In genomic region chr11:101138536-101139181, GRCm38 (mm10) we compare ENCODE assay signal across 8 mouse cellular contexts. TPM values are rescaled to one million over a fixed set of nuclear protein-coding genes. Genes with fewer than 3 reads are reported as not detected.
DNase-seq lines count a peak whose midpoint lies in the region; ATAC-seq and TF ChIP-seq lines count a peak whose summit lies in the region.

No protein-coding gene starts in this region.

- H3K4me1 ChIP-seq in E14TG2a.4 (replicated peaks; ENCODE audit: low read depth, low read length): peaks cover 26% of the 10 kb centered on the region
- peaks cover 40% of the 10 kb centered on the region for H3K4me1 ChIP-seq in heart, embryonic 13.5 days

- no peak overlapping the region for H3K27ac ChIP-seq in heart, embryonic 13.5 days (replicated peaks)

- no peaks in the 10 kb centered on the region for H3K9me3 ChIP-seq in E14TG2a.4 (ENCODE audit: low read length)
- H3K9me3 ChIP-seq in heart, embryonic 13.5 days: no peaks in the 10 kb centered on the region

- H3K36me3 ChIP-seq in E14TG2a.4 (ENCODE audit: insufficient read depth, low read length): no peaks in the 10 kb centered on the region
- no peaks in the 10 kb centered on the region for H3K36me3 ChIP-seq in heart, embryonic 13.5 days

- ATAC-seq in heart, embryonic 13.5 days (ENCODE audit: extremely low read depth, insufficient number of reproducible peaks, low FRiP score, low TSS enrichment): no peak

- peak overlapping the region; percentile 54 for H3K4me3 ChIP-seq in E14TG2a.4 (replicated peaks; ENCODE audit: low read length)
- peak overlapping the region; percentile 15; the same call in 1 of the 2 replicates for H3K4me3 ChIP-seq in heart, embryonic 13.5 days

- peak; percentile 60 for DNase-seq in adrenal gland, adult 8-10 months
- peak; percentile 84 for DNase-seq in kidney, postnatal 14 days
- DNase-seq in neural tube, embryonic 10.5 days (ENCODE audit: extremely low spot score, low spot score): peak; percentile 61
- DNase-seq in gastrocnemius, adult 18-20 months (ENCODE audit: low spot score): no peak
- no peak for DNase-seq in adipocyte (ENCODE audit: low spot score)
- no peak for DNase-seq in ovary, postnatal 36 days (ENCODE audit: low spot score)

- peaks cover 12% of the 10 kb centered on the region for H3K27me3 ChIP-seq in E14TG2a.4 (ENCODE audit: insufficient read depth, low read length)
- no peaks in the 10 kb centered on the region for H3K27me3 ChIP-seq in heart, embryonic 13.5 days (replicated peaks)

- peak overlapping the region; percentile 48 for H3K4me2 ChIP-seq in heart, embryonic 13.5 days

- peak overlapping the region; percentile 3; the same call in 1 of the 2 replicates for H3K9ac ChIP-seq in heart, embryonic 13.5 days

- 28% methylated on average over 15 of the region's 15 CpGs for WGBS in heart, embryonic 13.5 days

- TF ChIP-seq CTCF in E14TG2a.4 (conservative IDR thresholded peaks at IDR 0.05; ENCODE audit: low read length): no peak

RNA-seq across cellular contexts. Expression of gene Tubg2, which starts 17.0 kb away (rescaled TPM):
- 10 to 100 TPM in 2 of 4 experiments, 1 to 10 TPM in 2; 6.1 to 11.1 (median 9.9) TPM for total RNA-seq in adrenal gland, adult 8-10 months (2022)
- polyA plus RNA-seq in heart, embryonic 13.5 days (2015; fragmentation: Nextera tagmentation; extraction: Ambion mirVana): 3.1 and 4.3 TPM in 2 replicates
- total RNA-seq in gastrocnemius, adult 18-20 months (2021): 1 to 10 TPM; 2.7 to 3.3 TPM

RNA-seq across cellular contexts. Expression of gene Tubg1, which starts 18.9 kb away (rescaled TPM):
- total RNA-seq in adrenal gland, adult 8-10 months (2022): 10 to 100 TPM; 34.2 to 43.3 (median 36.8) TPM
- polyA plus RNA-seq in heart, embryonic 13.5 days (2015; fragmentation: Nextera tagmentation; extraction: Ambion mirVana): 77.2 and 83.0 TPM in 2 replicates
- 10 to 100 TPM; 24.7 to 26.2 TPM for total RNA-seq in gastrocnemius, adult 18-20 months (2021)

RNA-seq across cellular contexts. Expression of gene Retreg3, which starts 19.0 kb away (rescaled TPM):
- total RNA-seq in adrenal gland, adult 8-10 months (2022): 10 to 100 TPM; 48.0 to 56.4 (median 50.8) TPM
- polyA plus RNA-seq in heart, embryonic 13.5 days (2015; fragmentation: Nextera tagmentation; extraction: Ambion mirVana): 12.0 and 14.1 TPM in 2 replicates
- 10 to 100 TPM; 27.1 to 30.4 TPM for total RNA-seq in gastrocnemius, adult 18-20 months (2021)

RNA-seq across cellular contexts. Expression of gene Cntnap1, which starts 31.7 kb away (rescaled TPM):
- total RNA-seq in adrenal gland, adult 8-10 months (2022): 1 to 10 TPM; 5.7 to 7.4 (median 6.4) TPM
- polyA plus RNA-seq in heart, embryonic 13.5 days (2015; fragmentation: Nextera tagmentation; extraction: Ambion mirVana): 0.52 and 0.55 TPM in 2 replicates
- 1 to 10 TPM in 1 of 2 experiments, under 1 TPM in 1; 0.82 to 1.2 TPM for total RNA-seq in gastrocnemius, adult 18-20 months (2021)

RNA-seq across cellular contexts. Expression of gene Plekhh3, which starts 32.5 kb away (rescaled TPM):
- total RNA-seq in adrenal gland, adult 8-10 months (2022): 10 to 100 TPM; 26.9 to 44.3 (median 30.4) TPM
- 7.6 and 8.5 TPM in 2 replicates for polyA plus RNA-seq in heart, embryonic 13.5 days (2015; fragmentation: Nextera tagmentation; extraction: Ambion mirVana)
- total RNA-seq in gastrocnemius, adult 18-20 months (2021): 10 to 100 TPM; 19.4 to 24.2 TPM

Comparison
In these comparisons a context has a peak if more than half of its experiments do, and no peak if none do; other contexts are left out.
1. DNase-seq: peak in adrenal gland, adult 8-10 months (single experiment), kidney, postnatal 14 days (single experiment) and neural tube, embryonic 10.5 days (single experiment); none in gastrocnemius, adult 18-20 months (single experiment), adipocyte (single experiment) and ovary, postnatal 36 days (single experiment).